Mouse (Mus musculus) neutrophil, adult 83 days (primary cell): ENCODE results near the gene U2af2. TPM values are rescaled to one million over a fixed set of nuclear protein-coding genes. Genes with fewer than 3 reads are reported as not detected.

ENCODE experiments used
- total RNA-seq, 2 experiments: library from RNA; stranded (reverse); gene quantifications; one replicate each; pipeline ENCODE4 v1.2.4; 2023

U2af2 gene
- total RNA-seq, result 100 to 1,000 TPM; 211 to 222 TPM

GRCm38 (mm10) chr7:5061774-5062359, at the start of gene U2af2:
Gene U2af2 (plus strand): TSS chr7:5062143.

GRCm38 (mm10) chr7:5014251-5015117, 47.5 kb upstream of the U2af2 start, which contains the start of the genes Zfp524 and Fiz1:
Gene Zfp524 (plus strand): TSS chr7:5014415.
Gene Fiz1 (minus strand): TSS chr7:5014697.

GRCm38 (mm10) chr7:5015118-5016001, 46.6 kb upstream of the U2af2 start, which contains the start of gene Gm44973:
Gene Gm44973 (plus strand): TSS chr7:5015496.

GRCm38 (mm10) chr7:5020000-5020681, 41.8 kb upstream of the U2af2 start, which contains the start of the genes Zfp865 and Ccdc106:
Gene Zfp865 (plus strand): TSS chr7:5020376.
Gene Ccdc106 (plus strand): TSS chr7:5020553.

GRCm38 (mm10) chr7:5033818-5034217, 28.1 kb upstream of the U2af2 start, which contains the start of gene 4632433K11Rik:
Gene 4632433K11Rik (plus strand): TSS chr7:5034118.

GRCm38 (mm10) chr7:5038109-5038732, 23.7 kb upstream of the U2af2 start, which contains the start of gene Zfp784:
Gene Zfp784 (minus strand): TSS chr7:5038446.

GRCm38 (mm10) chr7:5051193-5052192, 10.4 kb upstream of the U2af2 start, which contains the start of gene Zfp580:
Gene Zfp580 (plus strand): TSS chr7:5051538.

GRCm38 (mm10) chr7:5080010-5080751, 18.2 kb downstream of the U2af2 start, which contains the start of gene Epn1:
Gene Epn1 (plus strand): TSS chr7:5080235.

GRCm38 (mm10) chr7:5116850-5117249, 54.9 kb downstream of the U2af2 start, which contains the start of gene Rfpl4:
Gene Rfpl4 (minus strand): TSS chr7:5116950.

GRCm38 (mm10) chr7:5125549-5126406, 63.8 kb downstream of the U2af2 start, which contains the start of gene Rasl2-9:
Gene Rasl2-9 (minus strand): TSS chr7:5125950.

Other genes with a start within 250 kb of the U2af2 start
- gene Ube2s, start 249.6 kb upstream of the U2af2 start, total RNA-seq, result 100 to 1,000 TPM; 229 to 230 TPM
- gene Shisa7, start 217.4 kb upstream of the U2af2 start, total RNA-seq, result not detected
- 1 to 10 TPM; 4.5 to 7.4 TPM for gene Isoc2b, start 191.9 kb upstream of the U2af2 start, total RNA-seq
- gene Isoc2a, start 185.0 kb upstream of the U2af2 start, total RNA-seq, result 1 to 10 TPM; 5.8 to 7.4 TPM
- gene Gm36210, start 155.6 kb upstream of the U2af2 start, total RNA-seq, result not detected
- 10 to 100 TPM; 12.6 to 13.0 TPM for gene Zfp628, start 146.9 kb upstream of the U2af2 start, total RNA-seq
- 1 to 10 TPM; 2.3 to 3.0 TPM for gene Nat14, start 140.1 kb upstream of the U2af2 start, total RNA-seq
- under 1 TPM; 0.07 to 0.42 TPM for gene Ssc5d, start 136.4 kb upstream of the U2af2 start, total RNA-seq
- gene Sbk2, start 97.7 kb upstream of the U2af2 start, total RNA-seq, result not detected
- not detected for gene Sbk3, start 91.0 kb upstream of the U2af2 start, total RNA-seq
- gene Zfp579, start 66.0 kb upstream of the U2af2 start, total RNA-seq, result 1 to 10 TPM; 4.7 to 5.2 TPM
- gene Zfp524, start 47.7 kb upstream of the U2af2 start, total RNA-seq, result 10 to 100 TPM; 13.7 to 14.8 TPM
- gene Fiz1, start 47.4 kb upstream of the U2af2 start, total RNA-seq, result 10 to 100 TPM; 26.8 to 27.6 TPM
- not detected for gene Gm44973, start 46.6 kb upstream of the U2af2 start, total RNA-seq
- gene Zfp865, start 41.8 kb upstream of the U2af2 start, total RNA-seq, result 10 to 100 TPM; 28.4 to 28.5 TPM
- under 1 TPM; 0.42 to 0.70 TPM for gene Ccdc106, start 41.6 kb upstream of the U2af2 start, total RNA-seq
- under 1 TPM in 1 of 2 experiments, not detected in 1; 0.71 TPM for gene 4632433K11Rik, start 28.0 kb upstream of the U2af2 start, total RNA-seq
- 1 to 10 TPM; 2.1 to 2.6 TPM for gene Zfp784, start 23.7 kb upstream of the U2af2 start, total RNA-seq
- gene Zfp580, start 10.6 kb upstream of the U2af2 start, total RNA-seq, result not detected
- gene Epn1, start 18.1 kb downstream of the U2af2 start, total RNA-seq, result 100 to 1,000 TPM; 143 to 145 TPM
- gene Rfpl4, start 54.8 kb downstream of the U2af2 start, total RNA-seq, result not detected
- not detected for gene Rasl2-9, start 63.8 kb downstream of the U2af2 start, total RNA-seq
- gene Vmn1r55, start 87.5 kb downstream of the U2af2 start, total RNA-seq, result not detected
- gene Vmn1r56, start 134.6 kb downstream of the U2af2 start, total RNA-seq, result not detected
- not detected for gene Vmn1r57, start 156.3 kb downstream of the U2af2 start, total RNA-seq